Mouse (Mus musculus): ENCODE data around the gene Fam120a. TPM values are rescaled to one million over a fixed set of nuclear protein-coding genes. Genes with fewer than 3 reads are reported as not detected.
A peak's percentile ranks its signal among the peaks of the same experiment; 100 is the strongest.

Fam120a gene
- polyA plus RNA-seq, 1 experiment from 2014 or later: 38.0 TPM

DNA sequence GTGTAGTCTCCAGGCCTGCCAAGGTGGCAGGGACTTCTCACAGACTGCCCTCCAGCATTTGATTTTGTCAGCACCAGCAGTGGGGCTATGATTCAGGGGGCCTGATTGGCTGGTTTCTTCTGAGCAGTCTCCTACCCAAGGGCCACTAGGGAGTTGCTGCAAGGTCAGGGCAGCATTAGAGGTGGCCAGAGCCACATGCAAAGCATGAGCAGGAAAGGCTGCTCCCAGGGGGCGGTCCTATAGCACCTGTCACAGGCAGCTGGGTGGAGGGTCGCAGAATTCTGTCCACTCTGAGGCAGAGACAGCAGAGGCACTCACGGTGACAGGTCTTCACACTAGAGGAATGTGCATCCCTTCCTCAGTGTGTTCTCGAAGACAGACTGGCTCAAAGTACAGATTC is 109.0 kb downstream of the Fam120a start:
- ATAC-seq (replicated peaks; ENCODE audit: low FRiP score): no peak
- H3K9ac ChIP-seq (ENCODE audit: low read depth, low read length): 0 out of 2 replicates have a peak overlapping the region, but pooled peaks have one; percentile 17
- 76% methylated on average over 4 of the region's 4 CpGs for WGBS
- no peak overlapping the region for H3K4me3 ChIP-seq (ENCODE audit: low read depth, low read length)
- H3K9me3 ChIP-seq (ENCODE audit: control insufficient read depth, low read length): no peaks in the 10 kb centered on the region
- no peak for DNase-seq (ENCODE audit: low spot score)
- H3K4me1 ChIP-seq (replicated peaks; ENCODE audit: control insufficient read depth, insufficient read depth, low read length): peaks cover 24% of the 10 kb centered on the region
- no peak overlapping the region for H3K27ac ChIP-seq (ENCODE audit: low read depth, low read length)
- H3K27me3 ChIP-seq (replicated peaks; ENCODE audit: control insufficient read depth, insufficient read depth, low read length): no peaks in the 10 kb centered on the region
- H3K36me3 ChIP-seq (ENCODE audit: control insufficient read depth, insufficient read depth, low read length): no peaks in the 10 kb centered on the region
- no peak overlapping the region for H3K4me2 ChIP-seq

DNA sequence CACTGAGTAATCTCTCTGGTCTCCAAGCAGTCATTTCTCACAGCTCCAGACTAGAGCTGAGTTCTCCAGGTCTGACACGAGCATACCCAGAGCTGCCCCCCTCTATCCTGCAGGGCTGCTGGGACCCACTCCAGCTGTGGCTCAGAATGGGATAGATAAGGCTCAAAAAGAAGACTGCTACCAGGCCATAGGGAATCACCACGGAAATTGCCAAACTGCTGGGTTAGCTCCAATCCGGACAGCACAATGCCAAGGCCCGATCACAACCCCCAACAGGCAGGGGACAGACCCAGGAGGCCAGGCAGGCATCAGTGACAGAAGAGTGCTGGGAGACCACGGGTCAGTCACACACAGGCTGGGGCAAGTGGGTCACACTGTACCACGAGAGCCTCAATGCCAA is 109.8 kb downstream of the Fam120a start:
- H3K4me2 ChIP-seq: no peak overlapping the region
- no peak overlapping the region for H3K4me3 ChIP-seq (ENCODE audit: low read depth, low read length)
- peaks cover 23% of the 10 kb centered on the region for H3K4me1 ChIP-seq (replicated peaks; ENCODE audit: control insufficient read depth, insufficient read depth, low read length)
- 72% methylated on average over 6 of the region's 6 CpGs for WGBS
- H3K27ac ChIP-seq (ENCODE audit: low read depth, low read length): peak overlapping the region; percentile 26; the same call in 1 of the 2 replicates
- ATAC-seq (replicated peaks; ENCODE audit: low FRiP score) (no peak), DNase-seq (ENCODE audit: low spot score) (no peak)
- no peaks in the 10 kb centered on the region for H3K9me3 ChIP-seq (ENCODE audit: control insufficient read depth, low read length)
- H3K27me3 ChIP-seq (replicated peaks; ENCODE audit: control insufficient read depth, insufficient read depth, low read length): no peaks in the 10 kb centered on the region
- H3K36me3 ChIP-seq (ENCODE audit: control insufficient read depth, insufficient read depth, low read length): no peaks in the 10 kb centered on the region
- H3K9ac ChIP-seq (ENCODE audit: low read depth, low read length): no peak overlapping the region

- H3K4me1 ChIP-seq (replicated peaks; ENCODE audit: control insufficient read depth, insufficient read depth, low read length): peaks cover 29% of the 10 kb centered on the region
- H3K9me3 ChIP-seq (ENCODE audit: control insufficient read depth, low read length): no peaks in the 10 kb centered on the region
- WGBS: 68% methylated on average over 7 of the region's 7 CpGs
- H3K27me3 ChIP-seq (replicated peaks; ENCODE audit: control insufficient read depth, insufficient read depth, low read length): no peaks in the 10 kb centered on the region
- no peak overlapping the region for H3K9ac ChIP-seq (ENCODE audit: low read depth, low read length)
- no peak overlapping the region for H3K4me2 ChIP-seq
- H3K4me3 ChIP-seq (ENCODE audit: low read depth, low read length): no peak overlapping the region
- H3K36me3 ChIP-seq (ENCODE audit: control insufficient read depth, insufficient read depth, low read length): no peaks in the 10 kb centered on the region
- H3K27ac ChIP-seq (ENCODE audit: low read depth, low read length): no peak overlapping the region
- ATAC-seq (replicated peaks; ENCODE audit: low FRiP score) (no peak), DNase-seq (ENCODE audit: low spot score) (no peak)
Observed at GRCm38 (mm10) chr13:48857246-48857932, 110.4 kb downstream of the Fam120a start.

DNA sequence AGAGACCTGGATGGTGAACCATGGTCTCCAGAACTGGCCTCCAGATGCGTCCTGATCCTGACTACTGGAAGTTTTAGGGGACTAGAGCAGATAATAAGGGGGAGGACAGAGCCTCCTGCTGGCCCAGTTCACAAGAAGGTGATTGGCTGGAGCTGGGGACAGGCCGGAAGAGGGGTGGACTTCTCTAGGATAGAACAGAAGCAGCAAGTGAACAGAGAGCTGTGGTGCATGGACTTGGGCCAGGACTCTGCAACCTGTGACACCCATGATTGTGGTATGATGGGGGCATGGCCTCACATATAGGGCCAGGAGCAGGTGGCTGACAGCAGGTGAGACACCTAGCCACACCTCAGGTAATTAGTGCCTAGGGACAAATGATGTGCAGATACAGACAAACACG is 113.9 kb downstream of the Fam120a start:
- no peaks in the 10 kb centered on the region for H3K9me3 ChIP-seq (ENCODE audit: control insufficient read depth, low read length)
- ATAC-seq (replicated peaks; ENCODE audit: low FRiP score): no peak; the same call in 1 of the 2 replicates
- no peak overlapping the region for H3K27ac ChIP-seq (ENCODE audit: low read depth, low read length)
- H3K4me1 ChIP-seq (replicated peaks; ENCODE audit: control insufficient read depth, insufficient read depth, low read length): peaks cover 28% of the 10 kb centered on the region
- peak overlapping the region; percentile 7; the same call in 1 of the 2 replicates for H3K4me2 ChIP-seq
- H3K4me3 ChIP-seq (ENCODE audit: low read depth, low read length): no peak overlapping the region
- 54% methylated on average over 3 of the region's 3 CpGs for WGBS
- H3K36me3 ChIP-seq (ENCODE audit: control insufficient read depth, insufficient read depth, low read length): no peaks in the 10 kb centered on the region
- no peak for DNase-seq (ENCODE audit: low spot score)
- no peaks in the 10 kb centered on the region for H3K27me3 ChIP-seq (replicated peaks; ENCODE audit: control insufficient read depth, insufficient read depth, low read length)
- no peak overlapping the region for H3K9ac ChIP-seq (ENCODE audit: low read depth, low read length)

DNA sequence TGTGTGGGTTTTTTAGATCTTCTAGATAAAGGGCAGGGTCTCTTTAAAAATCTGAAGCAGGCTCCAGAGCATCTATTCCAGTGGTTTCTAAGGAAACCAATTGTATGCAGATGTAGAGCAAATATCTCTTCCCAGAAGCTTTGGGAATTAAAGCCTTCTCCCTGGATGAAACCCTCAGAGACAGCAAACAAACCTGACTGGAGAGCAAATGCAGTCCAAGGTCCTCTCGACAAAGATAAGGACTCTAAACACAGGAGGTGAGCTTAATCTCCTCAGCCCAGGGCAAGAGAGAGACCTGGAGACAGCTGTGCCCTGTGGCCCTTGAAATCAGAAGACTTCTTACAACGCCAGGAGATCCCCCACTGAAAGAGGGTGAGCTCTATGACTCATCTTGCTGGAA is 114.3 kb downstream of the Fam120a start:
- DNase-seq (ENCODE audit: low spot score): no peak

DNA sequence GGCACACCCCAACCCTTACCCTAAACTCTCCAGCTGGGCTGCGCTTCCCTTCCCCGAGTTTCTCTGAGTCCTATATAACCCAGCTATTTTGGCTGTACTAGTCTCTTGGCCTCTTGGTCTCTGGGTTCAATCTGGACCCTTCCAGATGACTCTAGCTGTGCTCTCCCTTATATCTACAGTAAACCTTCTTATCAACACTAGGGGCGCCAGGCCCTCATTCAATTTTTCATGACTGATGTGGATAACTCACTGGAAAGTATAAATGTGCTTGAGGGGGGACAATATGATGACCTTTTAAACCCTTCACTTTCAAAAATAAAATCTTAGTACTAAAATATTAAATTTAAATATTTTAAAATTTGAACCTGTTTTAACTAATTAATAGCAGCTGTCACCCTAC is 115.0 kb downstream of the Fam120a start:
- ATAC-seq (replicated peaks; ENCODE audit: low FRiP score): no peak
- no peak overlapping the region for H3K9ac ChIP-seq (ENCODE audit: low read depth, low read length)
- no peak for DNase-seq (ENCODE audit: low spot score)
- no peaks in the 10 kb centered on the region for H3K27me3 ChIP-seq (replicated peaks; ENCODE audit: control insufficient read depth, insufficient read depth, low read length)
- H3K4me1 ChIP-seq (replicated peaks; ENCODE audit: control insufficient read depth, insufficient read depth, low read length): peaks cover 20% of the 10 kb centered on the region
- H3K27ac ChIP-seq (ENCODE audit: low read depth, low read length): no peak overlapping the region
- H3K36me3 ChIP-seq (ENCODE audit: control insufficient read depth, insufficient read depth, low read length): no peaks in the 10 kb centered on the region
- H3K4me3 ChIP-seq (ENCODE audit: low read depth, low read length): no peak overlapping the region
- WGBS: 48% methylated on average over 3 of the region's 3 CpGs
- no peaks in the 10 kb centered on the region for H3K9me3 ChIP-seq (ENCODE audit: control insufficient read depth, low read length)
- no peak overlapping the region for H3K4me2 ChIP-seq

More for the DNA sequence above, 114.3 kb downstream of the Fam120a start:
- no peak overlapping the region for H3K27ac ChIP-seq (ENCODE audit: low read depth, low read length)
- H3K27me3 ChIP-seq (replicated peaks; ENCODE audit: control insufficient read depth, insufficient read depth, low read length): no peaks in the 10 kb centered on the region
- no peak overlapping the region for H3K9ac ChIP-seq (ENCODE audit: low read depth, low read length)
- H3K4me3 ChIP-seq (ENCODE audit: low read depth, low read length): no peak overlapping the region
- H3K4me2 ChIP-seq: peak overlapping the region; percentile 5; the same call in 1 of the 2 replicates
- no peaks in the 10 kb centered on the region for H3K36me3 ChIP-seq (ENCODE audit: control insufficient read depth, insufficient read depth, low read length)
- H3K4me1 ChIP-seq (replicated peaks; ENCODE audit: control insufficient read depth, insufficient read depth, low read length): peaks cover 24% of the 10 kb centered on the region
- H3K9me3 ChIP-seq (ENCODE audit: control insufficient read depth, low read length): no peaks in the 10 kb centered on the region
- 11% methylated on average over 2 of the region's 2 CpGs for WGBS
- peak; percentile 72 for ATAC-seq (replicated peaks; ENCODE audit: low FRiP score)

DNA sequence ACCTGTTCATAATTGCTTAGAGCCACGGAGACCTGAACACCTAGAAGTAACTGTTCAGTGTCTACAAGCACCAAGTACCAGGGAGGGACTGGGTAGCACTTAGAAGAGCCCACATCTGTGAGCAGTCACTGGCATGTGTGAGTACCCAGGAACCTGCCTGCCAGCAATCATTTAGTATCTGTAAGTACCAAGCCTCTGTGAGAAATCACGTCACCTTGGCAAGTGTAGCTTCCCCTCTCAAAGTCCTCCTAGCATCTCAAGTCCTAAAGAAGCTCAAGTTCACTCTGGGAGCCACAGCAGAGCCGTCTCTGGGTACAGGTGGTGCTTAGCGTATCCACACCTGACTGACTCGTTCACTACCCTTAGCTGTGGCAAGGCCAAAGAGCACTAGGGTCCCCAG is 116.1 kb downstream of the Fam120a start:
- Histone ChIP-seq H3K9ac (ENCODE audit: low read depth, low read length) (no peak overlapping the region), H3K27me3 (replicated peaks; ENCODE audit: control insufficient read depth, insufficient read depth, low read length) (no peaks in the 10 kb centered on the region), H3K4me1 (replicated peaks; ENCODE audit: control insufficient read depth, insufficient read depth, low read length) (peaks cover 18% of the 10 kb centered on the region), H3K9me3 (ENCODE audit: control insufficient read depth, low read length) (no peaks in the 10 kb centered on the region), H3K4me3 (ENCODE audit: low read depth, low read length) (no peak overlapping the region), H3K27ac (ENCODE audit: low read depth, low read length) (no peak overlapping the region), H3K4me2 (no peak overlapping the region), H3K36me3 (ENCODE audit: control insufficient read depth, insufficient read depth, low read length) (no peaks in the 10 kb centered on the region)
- no peak for DNase-seq (ENCODE audit: low spot score)
- no peak for ATAC-seq (replicated peaks; ENCODE audit: low FRiP score)
- WGBS: 83% methylated on average over 5 of the region's 5 CpGs

DNA sequence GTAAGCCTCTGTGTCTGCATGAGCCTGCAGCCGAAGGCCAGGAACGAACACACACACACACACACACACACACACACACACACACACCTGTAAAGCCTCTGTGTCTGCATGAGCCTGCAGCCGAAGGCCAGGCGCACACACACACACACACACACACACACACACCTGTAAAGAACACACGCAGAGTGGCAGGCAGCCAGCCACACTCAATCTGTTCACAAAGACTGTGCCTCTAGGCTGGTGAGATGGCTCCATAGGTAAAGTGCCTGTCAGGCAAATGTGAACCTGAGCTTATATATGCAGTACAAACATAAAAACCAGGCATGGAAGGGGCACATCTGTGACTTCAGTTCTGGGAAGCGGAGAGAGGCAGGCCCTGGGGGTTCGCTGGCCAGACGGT is 117.0 kb downstream of the Fam120a start:
- Histone ChIP-seq H3K27me3 (replicated peaks; ENCODE audit: control insufficient read depth, insufficient read depth, low read length) (no peaks in the 10 kb centered on the region), H3K9me3 (ENCODE audit: control insufficient read depth, low read length) (no peaks in the 10 kb centered on the region), H3K27ac (ENCODE audit: low read depth, low read length) (no peak overlapping the region), H3K9ac (ENCODE audit: low read depth, low read length) (no peak overlapping the region), H3K4me1 (replicated peaks; ENCODE audit: control insufficient read depth, insufficient read depth, low read length) (peaks cover 18% of the 10 kb centered on the region), H3K4me3 (ENCODE audit: low read depth, low read length) (no peak overlapping the region), H3K4me2 (no peak overlapping the region; the same call in 1 of the 2 replicates), H3K36me3 (ENCODE audit: control insufficient read depth, insufficient read depth, low read length) (no peaks in the 10 kb centered on the region)
- no peak for DNase-seq (ENCODE audit: low spot score)
- no peak for ATAC-seq (replicated peaks; ENCODE audit: low FRiP score)
- WGBS: 88% methylated on average over 8 of the region's 8 CpGs

- peaks cover 21% of the 10 kb centered on the region for H3K4me1 ChIP-seq (replicated peaks; ENCODE audit: control insufficient read depth, insufficient read depth, low read length)
- ATAC-seq (replicated peaks; ENCODE audit: low FRiP score): no peak
- 91% methylated on average over 2 of the region's 2 CpGs for WGBS
Observed at GRCm38 (mm10) chr13:48850326-48850725, 117.5 kb downstream of the Fam120a start.

More at GRCm38 (mm10) chr13:48850326-48850725, 117.5 kb downstream of the Fam120a start:
- Histone ChIP-seq H3K4me2 (no peak overlapping the region), H3K27me3 (replicated peaks; ENCODE audit: control insufficient read depth, insufficient read depth, low read length) (no peaks in the 10 kb centered on the region), H3K36me3 (ENCODE audit: control insufficient read depth, insufficient read depth, low read length) (no peaks in the 10 kb centered on the region), H3K9ac (ENCODE audit: low read depth, low read length) (no peak overlapping the region), H3K9me3 (ENCODE audit: control insufficient read depth, low read length) (no peaks in the 10 kb centered on the region), H3K4me3 (ENCODE audit: low read depth, low read length) (no peak overlapping the region), H3K27ac (ENCODE audit: low read depth, low read length) (no peak overlapping the region)
- DNase-seq (ENCODE audit: low spot score): no peak
